ENCODE assay signal across 8 mouse cellular contexts in genomic region chr10:41490518-41490873, GRCm38 (mm10). TPM values are rescaled to one million over a fixed set of nuclear protein-coding genes. Genes with fewer than 3 reads are reported as not detected.
DNase-seq lines count a peak whose midpoint lies in the region; ATAC-seq and TF ChIP-seq lines count a peak whose summit lies in the region.

No protein-coding gene starts in this region.

- TF ChIP-seq CTCF in lung, adult 2 months (IDR thresholded peaks at IDR 0.05; ENCODE audit: insufficient read depth, low read length): no peak
- TF ChIP-seq CTCF in intestine, postnatal 0 days (IDR thresholded peaks at IDR 0.05; ENCODE audit: low read depth): no peak

- no peaks in the 10 kb centered on the region for H3K27me3 ChIP-seq in embryonic facial prominence, embryonic 15.5 days
- H3K27me3 ChIP-seq in intestine, postnatal 0 days (replicated peaks; ENCODE audit: control insufficient read depth, insufficient read depth, low read length): no peaks in the 10 kb centered on the region
- no peaks in the 10 kb centered on the region for H3K27me3 ChIP-seq in neural tube, embryonic 14.5 days (ENCODE audit: control insufficient read depth, insufficient read depth, low read length)

- H3K9me3 ChIP-seq in embryonic facial prominence, embryonic 15.5 days (replicated peaks): no peaks in the 10 kb centered on the region
- no peaks in the 10 kb centered on the region for H3K9me3 ChIP-seq in intestine, postnatal 0 days (ENCODE audit: control insufficient read depth)
- no peaks in the 10 kb centered on the region for H3K9me3 ChIP-seq in neural tube, embryonic 14.5 days (ENCODE audit: control insufficient read depth, low read length)

- H3K36me3 ChIP-seq in embryonic facial prominence, embryonic 15.5 days: peaks cover 23% of the 10 kb centered on the region
- H3K36me3 ChIP-seq in intestine, postnatal 0 days (ENCODE audit: control insufficient read depth, insufficient read depth): peaks cover 28% of the 10 kb centered on the region
- H3K36me3 ChIP-seq in neural tube, embryonic 14.5 days (ENCODE audit: control insufficient read depth, insufficient read depth, low read length): peaks cover 12% of the 10 kb centered on the region; the same call in 1 of the 2 replicates

- peak; percentile 32 for ATAC-seq in embryonic facial prominence, embryonic 15.5 days (ENCODE audit: insufficient number of reproducible peaks, low FRiP score, low TSS enrichment, low read depth)
- ATAC-seq in intestine, postnatal 0 days: 0 out of 2 replicates have a peak, but pooled peaks have one; percentile 6
- ATAC-seq in neural tube, embryonic 14.5 days (ENCODE audit: low read depth): peak; percentile 68; the same call in 1 of the 2 replicates

- no peak overlapping the region for H3K27ac ChIP-seq in embryonic facial prominence, embryonic 15.5 days (replicated peaks)
- H3K27ac ChIP-seq in intestine, postnatal 0 days (ENCODE audit: low read depth, low read length): no peak overlapping the region
- no peak overlapping the region for H3K27ac ChIP-seq in neural tube, embryonic 14.5 days (ENCODE audit: low read depth, low read length)

- H3K4me1 ChIP-seq in lung, adult 2 months (ENCODE audit: control insufficient read depth, insufficient read depth, low read length): peaks cover 14% of the 10 kb centered on the region
- peaks cover 22% of the 10 kb centered on the region for H3K4me1 ChIP-seq in embryonic facial prominence, embryonic 15.5 days
- H3K4me1 ChIP-seq in intestine, postnatal 0 days (replicated peaks; ENCODE audit: control insufficient read depth, insufficient read depth, low read length): peaks cover 7% of the 10 kb centered on the region
- H3K4me1 ChIP-seq in neural tube, embryonic 14.5 days (ENCODE audit: control insufficient read depth, insufficient read depth, low read length): peaks cover 3% of the 10 kb centered on the region; the same call in 1 of the 2 replicates

- under 1% methylated on average over 29 of the region's 29 CpGs for WGBS in lung, adult 2 months
- WGBS in embryonic facial prominence, embryonic 15.5 days: under 1% methylated on average over 29 of the region's 29 CpGs
- WGBS in intestine, postnatal 0 days: under 1% methylated on average over 29 of the region's 29 CpGs
- under 1% methylated on average over 29 of the region's 29 CpGs for WGBS in neural tube, embryonic 14.5 days

- DNase-seq in lung, adult 2 months: no peak
- no peak for DNase-seq in lung, postnatal 10 days
- DNase-seq in urinary bladder, postnatal 10 days (ENCODE audit: low spot score): no peak
- no peak for DNase-seq in ovary, postnatal 36 days (ENCODE audit: low spot score)
- no peak for DNase-seq in urinary bladder, postnatal 36 days (ENCODE audit: low spot score in 2 of 2)

- peak overlapping the region; percentile 45 for H3K9ac ChIP-seq in embryonic facial prominence, embryonic 15.5 days
- peak overlapping the region; percentile 75; the same call in 1 of the 2 replicates for H3K9ac ChIP-seq in intestine, postnatal 0 days (ENCODE audit: low read depth, low read length)
- peak overlapping the region; percentile 64 for H3K9ac ChIP-seq in neural tube, embryonic 14.5 days (replicated peaks; ENCODE audit: low read depth, low read length)

- no peak for TF ChIP-seq POLR2A in lung, adult 2 months (IDR thresholded peaks at IDR 0.05; ENCODE audit: borderline replicate concordance, extremely low read depth, low read depth, low read length)

- H3K4me2 ChIP-seq in embryonic facial prominence, embryonic 15.5 days (replicated peaks): peak overlapping the region; percentile 100
- peak overlapping the region; percentile 100 for H3K4me2 ChIP-seq in intestine, postnatal 0 days (replicated peaks; ENCODE audit: low read depth)
- H3K4me2 ChIP-seq in neural tube, embryonic 14.5 days (ENCODE audit: low read depth, low read length): peak overlapping the region; percentile 89

- H3K4me3 ChIP-seq in lung, adult 2 months (replicated peaks; ENCODE audit: extremely low read depth, low read depth, low read length): peak overlapping the region; percentile 81
- H3K4me3 ChIP-seq in embryonic facial prominence, embryonic 15.5 days (replicated peaks): peak overlapping the region; percentile 74
- H3K4me3 ChIP-seq in intestine, postnatal 0 days (ENCODE audit: low read depth, low read length): peak overlapping the region; percentile 73
- H3K4me3 ChIP-seq in neural tube, embryonic 14.5 days (ENCODE audit: low read depth, low read length): peak overlapping the region; percentile 65

RNA-seq across cellular contexts. Expression of gene Ppil6, which starts 0.3 kb away (rescaled TPM):
- polyA plus RNA-seq in lung, adult 2 months (2012; rRNA removed): 2.4 and 4.2 TPM in 2 replicates
- polyA plus RNA-seq in embryonic facial prominence, embryonic 15.5 days (2015; fragmentation: Nextera tagmentation; extraction: Ambion mirVana): 2.6 and 6.1 TPM in 2 replicates
- 1.0 and 1.3 TPM in 2 replicates for polyA plus RNA-seq in intestine, postnatal 0 days (2015; fragmentation: Nextera tagmentation; extraction: Ambion mirVana)
- 1.7 and 3.5 TPM in 2 replicates for polyA plus RNA-seq in neural tube, embryonic 14.5 days (2014; fragmentation: Nextera tagmentation; extraction: Ambion mirVana)

RNA-seq across cellular contexts. Expression of gene Smpd2, which starts 0.3 kb away (rescaled TPM):
- 67.9 and 72.7 TPM in 2 replicates for polyA plus RNA-seq in lung, adult 2 months (2012; rRNA removed)
- 58.6 and 60.8 TPM in 2 replicates for polyA plus RNA-seq in embryonic facial prominence, embryonic 15.5 days (2015; fragmentation: Nextera tagmentation; extraction: Ambion mirVana)
- polyA plus RNA-seq in intestine, postnatal 0 days (2015; fragmentation: Nextera tagmentation; extraction: Ambion mirVana): 65.1 and 65.8 TPM in 2 replicates
- 30.6 and 34.3 TPM in 2 replicates for polyA plus RNA-seq in neural tube, embryonic 14.5 days (2014; fragmentation: Nextera tagmentation; extraction: Ambion mirVana)

RNA-seq across cellular contexts. Expression of gene Mical1, which starts 14.4 kb away (rescaled TPM):
- 56.3 and 70.7 TPM in 2 replicates for polyA plus RNA-seq in lung, adult 2 months (2012; rRNA removed)
- 39.6 and 40.8 TPM in 2 replicates for polyA plus RNA-seq in embryonic facial prominence, embryonic 15.5 days (2015; fragmentation: Nextera tagmentation; extraction: Ambion mirVana)
- 32.2 and 37.7 TPM in 2 replicates for polyA plus RNA-seq in intestine, postnatal 0 days (2015; fragmentation: Nextera tagmentation; extraction: Ambion mirVana)
- polyA plus RNA-seq in neural tube, embryonic 14.5 days (2014; fragmentation: Nextera tagmentation; extraction: Ambion mirVana): 19.8 and 31.9 TPM in 2 replicates

RNA-seq across cellular contexts. Expression of gene Cd164, which starts 28.7 kb away (rescaled TPM):
- polyA plus RNA-seq in lung, adult 2 months (2012; rRNA removed): 93.4 and 131 TPM in 2 replicates
- 185 TPM in 2 replicates for polyA plus RNA-seq in embryonic facial prominence, embryonic 15.5 days (2015; fragmentation: Nextera tagmentation; extraction: Ambion mirVana)
- 181 and 189 TPM in 2 replicates for polyA plus RNA-seq in intestine, postnatal 0 days (2015; fragmentation: Nextera tagmentation; extraction: Ambion mirVana)
- 44.6 and 65.9 TPM in 2 replicates for polyA plus RNA-seq in neural tube, embryonic 14.5 days (2014; fragmentation: Nextera tagmentation; extraction: Ambion mirVana)

RNA-seq across cellular contexts. Expression of gene Zbtb24, which starts 40.3 kb away (rescaled TPM):
- 13.1 and 14.5 TPM in 2 replicates for polyA plus RNA-seq in lung, adult 2 months (2012; rRNA removed)
- polyA plus RNA-seq in embryonic facial prominence, embryonic 15.5 days (2015; fragmentation: Nextera tagmentation; extraction: Ambion mirVana): 18.9 and 19.4 TPM in 2 replicates
- 12.9 and 16.0 TPM in 2 replicates for polyA plus RNA-seq in intestine, postnatal 0 days (2015; fragmentation: Nextera tagmentation; extraction: Ambion mirVana)
- 16.9 and 20.0 TPM in 2 replicates for polyA plus RNA-seq in neural tube, embryonic 14.5 days (2014; fragmentation: Nextera tagmentation; extraction: Ambion mirVana)

Comparison
In these comparisons a context has a peak if more than half of its experiments do, and no peak if none do; other contexts are left out.
1. ATAC-seq: peak in every context shown above with its lines; median percentile 68 in neural tube, embryonic 14.5 days; 32 in embryonic facial prominence, embryonic 15.5 days; 6 in intestine, postnatal 0 days.